Mouse (Mus musculus) MEL (cell line): ENCODE measurements around the gene Epha3. TPM values are rescaled to one million over a fixed set of nuclear protein-coding genes. Genes with fewer than 3 reads are reported as not detected.

ENCODE experiments used
- DNase-seq: peaks from one replicate; pipeline ENCODE4 v3.0.0; 2011; ENCODE audit warnings: low read depth, low spot score
- H3K27ac ChIP-seq: 2 replicates; pipeline ENCODE4 v1.5.1; 2012; ENCODE audit warnings: low read depth, mild to moderate bottlenecking, control low read depth, low read length, moderate library complexity; ENCODE audit not compliant: control insufficient read depth
- H3K27me3 ChIP-seq, 2 experiments: fragments of 150-350 bp in 1 of 2; sonication (generic) in 1 of 2; 2 replicates each; pipeline ENCODE4 v1.6.1; 2012; ENCODE audit warnings: low read length in 2 of 2, mild to moderate bottlenecking in 2 of 2, improper control_type of control experiment in 1 of 2, moderate library complexity in 1 of 2; ENCODE audit not compliant: insufficient read depth in 2 of 2, control insufficient read depth in 1 of 2
- H3K36me3 ChIP-seq, 2 experiments: 2 replicates each; pipeline ENCODE4 v1.6.1; 2012 to 2014; ENCODE audit warnings: low read length in 2 of 2, improper control_type of control experiment in 1 of 2, inconsistent platforms in 1 of 2, mild to moderate bottlenecking in 1 of 2; ENCODE audit not compliant: insufficient read depth in 2 of 2, control insufficient read depth in 1 of 2
- H3K4me1 ChIP-seq, 2 experiments: fragments of 150-350 bp in 1 of 2; sonication (generic) in 1 of 2; 2 replicates each; pipeline ENCODE4 v1.6.1; 2012; ENCODE audit warnings: low read length in 2 of 2, improper control_type of control experiment in 1 of 2, mild to moderate bottlenecking in 1 of 2; ENCODE audit not compliant: insufficient read depth in 2 of 2, control insufficient read depth in 1 of 2
- H3K4me3 ChIP-seq, 2 experiments: fragments of 150-350 bp in 1 of 2; sonication (generic) in 1 of 2; 2 replicates each; pipeline ENCODE4 v1.5.1; 2012; ENCODE audit warnings: low read depth in 2 of 2, low read length in 2 of 2, mild to moderate bottlenecking in 2 of 2, moderate library complexity in 2 of 2, control low read depth in 1 of 2, improper control_type of control experiment in 1 of 2; ENCODE audit not compliant: control insufficient read depth in 1 of 2, insufficient read depth in 1 of 2
- H3K79me2 ChIP-seq: 2 replicates; pipeline ENCODE4 v1.6.1; 2012; ENCODE audit warnings: mild to moderate bottlenecking, low read length, moderate library complexity; ENCODE audit not compliant: control insufficient read depth, poor library complexity, insufficient read depth
- H3K9ac ChIP-seq: 2 replicates; pipeline ENCODE4 v1.6.1; 2012; ENCODE audit warnings: low read depth, mild to moderate bottlenecking, control low read depth, low read length, moderate library complexity; ENCODE audit not compliant: control insufficient read depth, poor library complexity, severe bottlenecking
- H3K9me3 ChIP-seq: fragments of 150-350 bp; sonication (generic); replicated peaks from 2 replicates; pipeline ENCODE4 v1.6.1; 2012; ENCODE audit warnings: mild to moderate bottlenecking, low read length, improper control_type of control experiment, moderate library complexity; ENCODE audit not compliant: insufficient read depth
- BHLHE40 ChIP-seq: IDR thresholded peaks from 2 replicates; pipeline ENCODE4 v1.6.1; 2012; ENCODE audit warnings: low read depth, mild to moderate bottlenecking, inconsistent platforms, low read length, improper control_type of control experiment, borderline replicate concordance
- CHD1 ChIP-seq: IDR thresholded peaks from 2 replicates; pipeline ENCODE4 v1.6.1; 2012; ENCODE audit warnings: low read depth, mild to moderate bottlenecking, inconsistent platforms, low read length, improper control_type of control experiment
- CHD2 ChIP-seq: IDR thresholded peaks from 2 replicates; pipeline ENCODE4 v1.6.1; 2011; ENCODE audit warnings: low read length, improper control_type of control experiment
- ELF1 ChIP-seq: IDR thresholded peaks from 2 replicates; pipeline ENCODE4 v1.6.1; 2014; ENCODE audit warnings: low read depth, mild to moderate bottlenecking, inconsistent platforms, low read length, improper control_type of control experiment, moderate library complexity
- EP300 ChIP-seq, 2 experiments: IDR thresholded peaks; 2 replicates each; pipeline ENCODE4 v1.6.1; 2011; ENCODE audit warnings: improper control_type of control experiment in 2 of 2, low read length in 2 of 2, low read depth in 1 of 2, mild to moderate bottlenecking in 1 of 2
- JUND ChIP-seq: IDR thresholded peaks from 2 replicates; pipeline ENCODE4 v1.6.1; 2011; ENCODE audit warnings: low read depth, mild to moderate bottlenecking, improper control_type of control experiment, low read length
- MAFK ChIP-seq: IDR thresholded peaks from 2 replicates; pipeline ENCODE4 v1.6.1; 2011; ENCODE audit warnings: low read depth, mild to moderate bottlenecking, low read length, improper control_type of control experiment, borderline replicate concordance
- MAX ChIP-seq: IDR thresholded peaks from 2 replicates; pipeline ENCODE4 v1.6.1; 2011; ENCODE audit warnings: low read length, improper control_type of control experiment
- MAZ ChIP-seq: IDR thresholded peaks from 2 replicates; pipeline ENCODE4 v1.6.1; 2012; ENCODE audit warnings: low read depth, mild to moderate bottlenecking, inconsistent platforms, low read length, improper control_type of control experiment
- MXI1 ChIP-seq: IDR thresholded peaks from 2 replicates; pipeline ENCODE4 v1.6.1; 2011; ENCODE audit warnings: mild to moderate bottlenecking, low read depth, low read length, improper control_type of control experiment
- MYC ChIP-seq: IDR thresholded peaks from 2 replicates; pipeline ENCODE4 v1.6.1; 2011; ENCODE audit warnings: low read depth, mild to moderate bottlenecking, low read length, improper control_type of control experiment, moderate library complexity
- NRF1 ChIP-seq: IDR thresholded peaks from 2 replicates; pipeline ENCODE4 v1.6.1; 2014; ENCODE audit warnings: low read depth, mild to moderate bottlenecking, inconsistent platforms, low read length, improper control_type of control experiment, moderate library complexity; ENCODE audit not compliant: poor library complexity, insufficient read depth, severe bottlenecking
- POLR2A ChIP-seq, 2 experiments: IDR thresholded peaks; 2 replicates each; pipeline ENCODE4 v1.6.1; 2011 to 2012; ENCODE audit warnings: low read length in 2 of 2, mild to moderate bottlenecking in 2 of 2, control low read depth in 1 of 2, improper control_type of control experiment in 1 of 2, low read depth in 1 of 2, moderate library complexity in 1 of 2; ENCODE audit not compliant: control insufficient read depth in 1 of 2, insufficient read depth in 1 of 2, poor library complexity in 1 of 2
- POLR2AphosphoS2 ChIP-seq: IDR thresholded peaks from 2 replicates; pipeline ENCODE4 v1.6.1; 2011; ENCODE audit warnings: low read length, improper control_type of control experiment
- POLR2AphosphoS5 ChIP-seq: IDR thresholded peaks from 2 replicates; pipeline ENCODE4 v1.6.1; 2012; ENCODE audit warnings: low read depth, borderline replicate concordance, mild to moderate bottlenecking, inconsistent platforms, low read length, moderate library complexity, mixed read lengths
- TCF12 ChIP-seq: IDR thresholded peaks from 2 replicates; pipeline ENCODE4 v1.6.1; 2014; ENCODE audit warnings: low read depth, mild to moderate bottlenecking, inconsistent platforms, low read length, improper control_type of control experiment, moderate library complexity
- UBTF ChIP-seq: IDR thresholded peaks from 2 replicates; pipeline ENCODE4 v1.6.1; 2012; ENCODE audit warnings: low read depth, mild to moderate bottlenecking, inconsistent platforms, low read length, improper control_type of control experiment, moderate library complexity, borderline replicate concordance; ENCODE audit not compliant: insufficient read depth
- ZC3H11A ChIP-seq: IDR thresholded peaks from 2 replicates; pipeline ENCODE4 v1.6.1; 2012; ENCODE audit warnings: low read depth, mild to moderate bottlenecking, inconsistent platforms, low read length, improper control_type of control experiment
- ZKSCAN1 ChIP-seq: IDR thresholded peaks from 2 replicates; pipeline ENCODE4 v1.6.1; 2012; ENCODE audit warnings: low read depth, mild to moderate bottlenecking, inconsistent platforms, low read length, improper control_type of control experiment, moderate library complexity
- ZMIZ1 ChIP-seq: IDR thresholded peaks from 2 replicates; pipeline ENCODE4 v1.6.1; 2012; ENCODE audit warnings: low read depth, mild to moderate bottlenecking, inconsistent platforms, low read length, improper control_type of control experiment, moderate library complexity
- ZNF384 ChIP-seq: IDR thresholded peaks from 2 replicates; pipeline ENCODE4 v1.6.1; 2012; ENCODE audit warnings: low read depth, mild to moderate bottlenecking, inconsistent platforms, low read length, improper control_type of control experiment
- polyA plus RNA-seq, 2 experiments: library from polyadenylated mRNA; stranded (reverse) in 1 of 2; unstranded in 1 of 2; fragments of >175 nt in 1 of 2; fragments of >200 nt in 1 of 2; gene quantifications; 2 replicates each; pipeline versions ENCODE4 v1.2.1 to v1.2.4; 2012; ENCODE audit warnings: low replicate concordance in 2 of 2, low read depth in 1 of 2; ENCODE audit not compliant: insufficient read length in 2 of 2, insufficient read depth in 1 of 2, missing spikeins in 1 of 2
- total RNA-seq: library from RNA; depleted of rRNA; stranded (reverse); fragments of 300-350 nt; gene quantifications from 2 replicates; pipeline ENCODE4 v1.2.3, GENCODE M21; 2012

Epha3 gene
- total and polyA plus RNA-seq, 3 experiments = not detected

DNA sequence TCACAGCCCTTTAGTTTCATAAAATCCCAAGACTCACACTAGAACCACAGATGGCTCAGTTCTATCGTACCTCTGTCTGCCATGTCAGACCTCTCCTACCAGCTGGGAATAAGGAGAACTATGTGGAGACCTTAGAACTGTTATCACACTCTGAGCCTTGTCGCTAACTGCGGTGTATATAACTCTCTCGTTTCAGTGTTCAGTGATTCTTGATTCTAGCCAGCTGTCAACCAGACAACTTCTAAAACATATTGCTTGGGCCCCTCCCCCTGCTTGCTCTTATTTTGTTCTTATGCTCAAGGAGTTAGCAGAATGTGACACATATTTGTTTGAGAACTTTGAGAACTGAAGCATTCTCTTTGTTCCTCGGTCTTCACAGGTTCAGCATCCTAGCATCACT is 83.8 kb downstream of the Epha3 start:
- H3K27ac ChIP-seq = no peak overlapping the region
- H3K4me1 ChIP-seq = no peaks in the 10 kb centered on the region
- H3K36me3 ChIP-seq = no peaks in the 10 kb centered on the region
- H3K9me3 ChIP-seq = no peaks in the 10 kb centered on the region
- DNase-seq = no peak
- TF ChIP-seq EP300 (IDR thresholded peaks at IDR 0.05; ENCODE audit: low read depth in 1 of 2, low read length in 2 of 2) = no peak
- no peak for TF ChIP-seq MAX
- TF ChIP-seq ZC3H11A = no peak
- no peaks in the 10 kb centered on the region for H3K27me3 ChIP-seq
- H3K4me3 ChIP-seq = no peak overlapping the region
- H3K79me2 ChIP-seq = no peaks in the 10 kb centered on the region
- H3K9ac ChIP-seq = no peak overlapping the region

DNA sequence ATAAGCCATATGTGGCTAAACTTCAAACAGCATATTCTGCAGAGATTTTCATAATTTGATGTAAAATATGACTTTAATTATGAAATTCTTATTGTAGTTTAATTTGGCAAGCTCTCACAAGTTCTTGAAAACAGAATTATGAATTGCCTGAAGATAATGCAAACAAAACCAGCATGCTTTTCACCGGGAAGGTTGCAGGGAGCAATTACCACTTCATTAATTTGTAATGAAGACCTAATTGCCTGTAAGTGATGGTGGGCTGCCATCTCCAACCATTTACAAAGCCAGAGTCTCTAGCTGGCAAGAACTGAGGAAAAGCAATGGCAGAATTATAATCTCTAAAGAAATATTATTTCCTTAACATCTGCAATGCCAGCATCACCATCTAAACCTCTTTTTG is 86.2 kb downstream of the Epha3 start:
- H3K9me3 ChIP-seq = no peaks in the 10 kb centered on the region
- no peak overlapping the region for H3K4me3 ChIP-seq
- no peaks in the 10 kb centered on the region for H3K36me3 ChIP-seq
- TF ChIP-seq MYC = no peak
- TF ChIP-seq CHD2 = no peak
- no peak for TF ChIP-seq ELF1
- TF ChIP-seq POLR2A (IDR thresholded peaks at IDR 0.05; ENCODE audit: control insufficient read depth in 1 of 2, insufficient read depth in 1 of 2, low read depth in 1 of 2, low read length in 2 of 2, poor library complexity in 1 of 2) = no peak
- no peak for TF ChIP-seq EP300 (IDR thresholded peaks at IDR 0.05; ENCODE audit: low read depth in 1 of 2, low read length in 2 of 2)
- TF ChIP-seq MAFK = no peak
- H3K27ac ChIP-seq = no peak overlapping the region
- H3K27me3 ChIP-seq = no peaks in the 10 kb centered on the region
- H3K79me2 ChIP-seq = no peaks in the 10 kb centered on the region
- no peak overlapping the region for H3K9ac ChIP-seq
- DNase-seq = no peak
- H3K4me1 ChIP-seq = no peaks in the 10 kb centered on the region

DNA sequence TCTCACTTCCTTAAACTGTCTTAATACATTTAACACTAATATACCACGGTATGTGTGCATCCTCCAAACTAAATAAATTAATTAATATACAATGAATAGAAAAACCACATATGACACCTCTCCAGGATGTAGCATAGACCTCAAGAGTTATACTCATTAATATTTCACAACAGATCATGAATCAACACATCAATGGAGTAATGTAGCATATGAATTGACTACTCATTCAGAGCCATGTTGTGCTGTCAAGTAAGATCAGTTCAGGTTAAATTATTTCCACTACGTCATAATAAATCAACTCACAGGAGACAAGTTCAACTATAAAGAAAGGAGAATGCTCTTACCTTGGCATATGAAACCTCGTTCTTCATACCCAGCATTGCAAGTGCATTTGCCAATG is 91.4 kb downstream of the Epha3 start:
- no peak for TF ChIP-seq BHLHE40
- TF ChIP-seq ZNF384 = no peak
- TF ChIP-seq MXI1 = no peak
- no peak for TF ChIP-seq CHD1
- TF ChIP-seq TCF12 = no peak
- TF ChIP-seq MAFK = no peak
- TF ChIP-seq UBTF = no peak
- TF ChIP-seq JUND = no peak
- TF ChIP-seq MAZ = no peak
- TF ChIP-seq ZMIZ1 = no peak
- TF ChIP-seq POLR2AphosphoS2 = no peak
- TF ChIP-seq ZKSCAN1 = no peak
- TF ChIP-seq ELF1 = no peak
- no peak for TF ChIP-seq POLR2AphosphoS5
- TF ChIP-seq NRF1 = no peak
- TF ChIP-seq POLR2A (IDR thresholded peaks at IDR 0.05; ENCODE audit: control insufficient read depth in 1 of 2, insufficient read depth in 1 of 2, low read depth in 1 of 2, low read length in 2 of 2, poor library complexity in 1 of 2) = no peak
- TF ChIP-seq, all 39 proteins: peak for 0
- no peak for DNase-seq
- Histone ChIP-seq H3K4me1 (no peaks in the 10 kb centered on the region), H3K79me2 (no peaks in the 10 kb centered on the region), H3K27me3 (no peaks in the 10 kb centered on the region), H3K27ac (no peak overlapping the region), H3K9me3 (no peaks in the 10 kb centered on the region), H3K36me3 (no peaks in the 10 kb centered on the region), H3K9ac (no peak overlapping the region), H3K4me3 (no peak overlapping the region)
